Mouse (Mus musculus) gastrocnemius, adult 8-10 months (tissue): ENCODE data around the gene Mga. TPM values are rescaled to one million over a fixed set of nuclear protein-coding genes. Genes with fewer than 3 reads are reported as not detected.
A peak's percentile ranks its signal among the peaks of the same experiment; 100 is the strongest.

Experiments used
- DNase-seq, 2 experiments: peaks; one replicate each; pipeline ENCODE4 v3.0.0; 2022; ENCODE audit warnings: low spot score in 2 of 2
- total RNA-seq, 4 experiments: library from RNA; stranded (reverse); gene quantifications; 2 replicates each; pipeline ENCODE4 v1.2.4; 2022

Mga gene
- total RNA-seq: 10 to 100 TPM; 24.9 to 49.9 (median 31.8) TPM

DNA sequence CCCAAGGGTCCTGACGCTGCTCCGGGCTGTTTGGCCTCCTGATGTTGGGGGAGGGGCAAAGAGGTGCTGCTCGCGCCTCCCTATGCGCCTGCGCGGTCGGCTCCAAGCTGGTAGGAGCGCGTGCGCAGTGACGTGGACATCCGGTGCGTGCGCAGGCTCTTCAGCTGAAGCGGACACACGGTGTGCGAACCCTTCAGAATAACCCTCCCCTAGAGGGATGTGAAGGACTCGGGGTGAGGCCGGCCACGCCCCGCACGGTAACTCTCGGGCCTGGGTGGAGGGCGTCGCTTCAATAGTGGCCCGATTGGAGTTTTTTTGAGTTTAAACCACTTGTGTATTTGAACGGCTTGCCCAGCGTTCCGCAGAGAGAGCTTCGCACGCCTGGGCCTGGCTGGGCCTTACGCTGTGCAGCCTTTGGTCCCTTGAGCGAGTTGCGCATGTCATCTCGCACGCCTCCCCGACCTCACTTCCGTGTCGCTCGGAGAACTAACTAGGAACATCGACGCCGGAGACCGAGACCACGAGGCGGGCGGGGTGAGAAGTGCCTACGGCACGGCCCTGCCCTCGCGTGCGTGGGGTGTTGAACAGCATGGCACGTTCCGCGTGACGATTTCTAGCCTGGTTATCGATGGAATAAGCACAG, at the start of gene Mga:
Gene Mga, plus strand, starts transcription at position 139 of the 643 bp plus-strand sequence.
- DNase-seq: peak; percentile 88 to 92

DNA sequence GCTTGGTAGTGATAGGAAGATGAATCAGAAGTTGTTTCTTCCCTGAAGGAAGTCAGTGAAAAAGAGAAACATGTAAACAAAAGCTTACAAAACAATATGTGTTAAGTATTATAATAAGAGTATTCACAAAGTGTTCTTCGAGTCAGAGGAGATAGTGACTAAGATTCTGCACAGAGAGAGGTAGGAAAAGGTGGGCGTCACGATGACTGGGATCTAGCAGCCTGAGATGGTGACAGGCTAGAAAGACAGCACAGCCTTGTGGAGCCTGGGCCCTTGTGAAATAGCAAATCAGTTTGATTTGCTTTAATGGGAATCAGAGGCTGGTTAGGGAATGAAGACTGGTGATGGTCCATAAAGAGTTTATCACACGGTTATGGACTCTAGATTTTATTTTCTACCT, 43.2 kb upstream of the Mga start:
- no peak for DNase-seq

GRCm38 (mm10) chr2:119855310-119855850, 41.6 kb upstream of the Mga start:
- DNase-seq: no peak

GRCm38 (mm10) chr2:119857341-119857740, 39.7 kb upstream of the Mga start:
- DNase-seq: no peak

DNA sequence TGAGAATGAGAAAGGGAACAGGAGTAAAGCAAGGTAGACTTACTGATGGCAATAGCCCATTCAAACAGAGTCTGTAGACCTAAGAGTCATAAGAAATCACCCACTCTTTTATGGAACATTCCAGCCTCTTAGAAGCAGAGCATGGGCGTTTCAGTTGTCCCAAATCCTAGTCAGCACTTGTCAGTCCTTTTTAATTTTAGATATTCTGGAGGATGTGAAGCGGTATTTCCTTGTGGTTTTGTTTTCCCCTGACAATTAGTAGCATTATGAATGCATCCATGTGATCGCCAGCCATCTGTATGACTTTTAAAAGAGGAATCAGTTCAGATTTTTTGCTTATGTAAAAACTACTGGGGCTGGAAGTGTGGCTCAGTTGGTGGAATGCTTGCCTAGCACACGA, 32.5 kb upstream of the Mga start:
- DNase-seq: no peak

GRCm38 (mm10) chr2:119872371-119873104, 24.5 kb upstream of the Mga start:
- DNase-seq: peak; percentile 59

- DNase-seq: peak; percentile 79 to 83
These were observed 23.9 kb upstream of the Mga start for GRCm38 (mm10) chr2:119873105-119873464.

DNA sequence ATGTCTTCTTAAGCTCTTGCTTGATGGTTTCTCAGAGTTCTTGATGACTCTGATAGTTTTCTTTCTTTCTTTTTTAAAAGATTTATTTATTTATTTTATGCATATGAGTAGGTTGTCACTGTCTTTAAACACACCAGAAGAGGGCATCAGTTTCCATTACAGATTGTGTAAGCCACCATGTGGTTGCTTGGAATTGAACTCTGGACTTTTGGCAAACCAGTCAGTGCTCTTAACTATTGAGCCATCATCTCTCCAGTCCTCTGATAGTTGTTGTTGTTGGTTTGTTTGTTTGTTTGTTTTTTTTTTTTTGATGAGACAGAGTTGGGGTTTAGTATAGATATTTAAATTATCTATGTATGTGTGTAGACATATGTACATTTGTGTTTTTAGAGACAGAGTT, 21.0 kb upstream of the Mga start:
- no peak for DNase-seq

- DNase-seq: no peak
These were observed 9.8 kb upstream of the Mga start for GRCm38 (mm10) chr2:119887201-119887600.

DNA sequence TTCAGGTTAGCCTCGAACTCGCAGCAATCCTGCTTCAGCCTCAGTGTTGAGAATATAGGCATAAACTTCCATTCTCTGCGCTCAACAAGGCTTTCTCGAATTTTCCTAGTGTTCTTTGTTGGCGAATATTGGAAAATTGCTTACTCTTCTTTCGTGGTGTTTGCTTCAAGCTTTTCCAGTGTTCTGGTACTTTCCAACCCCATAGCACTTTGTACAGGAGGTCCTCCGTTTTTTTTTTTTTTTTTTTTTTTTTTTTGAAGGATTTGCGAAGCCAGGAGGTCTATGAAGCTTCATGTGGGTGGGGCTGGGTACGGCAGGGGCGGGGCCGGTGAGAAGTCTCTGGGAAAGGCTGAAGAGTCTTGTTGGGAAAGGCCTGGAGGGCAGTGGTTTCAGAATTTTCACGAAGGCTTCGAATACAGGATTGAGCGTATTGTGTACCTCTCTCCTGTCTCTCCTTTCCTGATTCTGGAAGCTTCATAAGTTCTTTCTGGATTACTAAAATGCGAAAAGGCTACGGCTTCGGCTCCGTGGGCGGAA, 407 bp upstream of the Mga start:
- DNase-seq: no peak

- DNase-seq: peak; percentile 20 to 22
These were observed 1.1 kb downstream of the Mga start for GRCm38 (mm10) chr2:119898141-119898594.

DNA sequence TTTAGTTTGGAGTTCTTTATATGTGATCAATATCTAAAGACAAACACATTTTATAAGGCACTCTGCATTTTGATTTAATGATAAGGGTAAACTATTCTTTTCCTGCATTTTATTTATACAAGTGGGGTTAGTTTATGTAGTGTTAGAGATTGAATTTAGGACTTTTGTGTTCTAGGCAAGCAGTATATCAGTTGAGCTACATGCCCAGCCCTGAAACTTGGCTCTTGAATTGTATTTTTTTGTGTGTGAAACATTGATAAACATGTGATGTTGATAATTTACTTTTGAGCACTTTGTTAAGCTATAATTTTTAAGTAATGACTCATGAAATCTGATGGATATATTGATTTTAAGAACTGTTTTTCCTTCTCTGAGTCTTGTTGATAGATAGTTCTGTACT, 19.0 kb downstream of the Mga start:
- no peak for DNase-seq

GRCm38 (mm10) chr2:119917631-119918369, 20.8 kb downstream of the Mga start:
- no peak for DNase-seq

- DNase-seq: no peak
These were observed 73.5 kb downstream of the Mga start for GRCm38 (mm10) chr2:119970571-119970970.

- DNase-seq: no peak
These were observed 74.3 kb downstream of the Mga start for GRCm38 (mm10) chr2:119971316-119971715.

DNA sequence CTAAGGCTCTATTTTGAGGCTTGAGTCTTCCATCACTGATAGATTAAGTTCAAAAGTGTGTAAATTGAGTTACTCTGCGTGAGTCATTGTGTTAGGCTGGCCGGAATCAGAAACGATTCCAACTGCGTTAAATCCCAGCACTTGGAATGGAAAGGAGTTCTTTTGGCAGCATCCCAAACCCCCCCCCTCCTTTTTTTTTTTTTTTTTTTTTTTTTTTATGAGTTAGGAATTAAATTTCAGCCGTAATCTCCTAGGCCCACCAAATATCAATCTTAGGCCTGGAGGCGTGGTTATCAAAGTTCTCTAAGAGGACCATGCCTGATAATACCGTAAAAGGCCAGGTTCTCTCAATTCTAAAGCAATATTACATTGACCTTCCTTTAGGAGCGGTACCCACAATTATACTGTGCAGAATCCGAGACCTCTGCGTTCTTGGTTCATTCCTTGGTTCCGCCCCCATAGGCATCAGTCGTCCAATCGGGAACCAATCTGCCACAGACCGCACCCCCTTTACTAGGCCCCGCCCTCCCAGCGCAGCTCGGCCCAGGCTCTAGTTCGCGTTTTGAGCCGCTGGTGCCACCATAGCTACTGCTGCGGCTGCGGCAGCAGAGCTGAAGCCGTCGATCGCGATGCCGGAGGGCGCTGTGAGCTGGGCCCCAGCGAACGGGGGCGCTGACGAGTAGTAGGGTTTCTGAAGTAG, 75.0 kb downstream of the Mga start:
- DNase-seq: peak; percentile 92 to 94

- no peak for DNase-seq
These were observed 75.5 kb downstream of the Mga start, which contains the start of gene Mapkbp1 for GRCm38 (mm10) chr2:119972537-119972879. TSS of gene Mapkbp1 (plus strand) at chr2:119972699.

DNA sequence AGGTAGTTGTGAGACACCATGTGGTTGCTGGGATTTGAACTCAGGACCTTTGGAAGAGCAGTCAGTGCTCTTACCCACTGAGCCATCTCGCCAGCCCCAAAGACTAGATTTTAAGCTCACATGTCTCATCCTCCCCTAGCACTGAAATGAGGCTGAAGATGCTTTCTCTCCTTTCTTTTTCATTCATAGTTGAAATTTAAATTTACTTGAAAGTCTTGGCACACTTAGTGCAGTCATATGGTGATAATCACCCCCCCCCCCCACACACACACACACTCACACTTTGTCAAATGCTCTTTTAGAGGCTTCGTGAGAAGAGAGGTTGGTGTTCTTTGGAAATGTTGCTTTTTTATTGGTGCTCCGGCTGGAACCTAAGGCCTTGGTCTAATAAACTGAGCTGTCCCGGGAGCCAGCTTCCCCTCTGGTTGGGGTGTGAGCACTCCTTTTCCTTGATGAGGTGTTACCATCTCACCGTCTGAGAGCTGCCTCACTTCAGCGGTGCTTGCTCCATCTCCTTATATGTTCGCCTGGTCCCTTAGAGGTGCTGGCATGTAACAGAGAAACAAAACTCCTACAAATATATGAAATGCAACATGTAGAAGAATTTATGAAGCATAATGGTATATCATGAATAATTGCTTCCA, 83.4 kb downstream of the Mga start:
- no peak for DNase-seq

DNA sequence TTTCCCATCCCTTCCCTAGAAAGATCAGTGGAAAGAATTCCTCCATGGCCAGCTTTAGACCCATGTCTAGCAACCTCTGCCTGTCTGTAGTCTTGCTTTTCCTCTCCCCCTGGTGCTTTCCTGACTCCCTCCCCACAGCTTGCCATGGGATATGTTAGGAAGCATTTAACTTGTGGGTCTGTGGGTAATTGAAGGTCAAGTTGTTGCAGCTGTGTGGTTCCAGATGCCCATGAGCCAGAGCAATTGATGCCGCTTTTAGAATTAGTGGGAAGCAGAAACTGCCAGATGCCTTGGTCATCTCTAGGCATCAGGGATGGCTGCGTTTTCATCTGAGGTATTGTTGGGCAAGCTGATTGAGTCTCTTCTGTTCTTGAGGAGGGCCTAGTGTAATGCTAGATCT, 84.6 kb downstream of the Mga start:
- no peak for DNase-seq

GRCm38 (mm10) chr2:119985871-119986270, 88.8 kb downstream of the Mga start:
- DNase-seq: no peak

DNA sequence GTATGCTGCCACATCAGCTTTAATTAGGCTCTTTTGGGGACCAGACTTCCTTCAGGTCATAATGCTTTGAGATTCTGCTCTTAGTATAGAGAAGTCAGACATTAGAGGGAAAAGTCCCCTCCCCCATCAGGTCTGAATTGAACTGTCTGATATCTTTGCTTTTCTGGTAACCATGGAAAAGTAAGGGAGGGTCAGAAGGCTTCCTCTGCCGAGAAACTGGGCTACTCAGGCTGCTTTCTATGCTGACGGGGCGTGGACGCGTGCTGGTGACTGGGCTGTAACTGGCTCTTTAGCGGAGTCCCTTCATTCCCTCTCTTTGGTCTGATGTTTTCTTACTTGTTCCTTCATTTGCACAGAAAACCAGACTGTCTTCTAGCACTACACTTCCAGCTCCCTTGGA, 89.3 kb downstream of the Mga start:
- DNase-seq: no peak
